Mouse (Mus musculus): ENCODE measurements around the gene Ppard. TPM values are rescaled to one million over a fixed set of nuclear protein-coding genes. Genes with fewer than 3 reads are reported as not detected.

The Ppard gene
- 1.5 and 1.6 TPM in 2 replicates for polyA plus RNA-seq (2015; fragmentation: Nextera tagmentation; extraction: Ambion mirVana)

DNA sequence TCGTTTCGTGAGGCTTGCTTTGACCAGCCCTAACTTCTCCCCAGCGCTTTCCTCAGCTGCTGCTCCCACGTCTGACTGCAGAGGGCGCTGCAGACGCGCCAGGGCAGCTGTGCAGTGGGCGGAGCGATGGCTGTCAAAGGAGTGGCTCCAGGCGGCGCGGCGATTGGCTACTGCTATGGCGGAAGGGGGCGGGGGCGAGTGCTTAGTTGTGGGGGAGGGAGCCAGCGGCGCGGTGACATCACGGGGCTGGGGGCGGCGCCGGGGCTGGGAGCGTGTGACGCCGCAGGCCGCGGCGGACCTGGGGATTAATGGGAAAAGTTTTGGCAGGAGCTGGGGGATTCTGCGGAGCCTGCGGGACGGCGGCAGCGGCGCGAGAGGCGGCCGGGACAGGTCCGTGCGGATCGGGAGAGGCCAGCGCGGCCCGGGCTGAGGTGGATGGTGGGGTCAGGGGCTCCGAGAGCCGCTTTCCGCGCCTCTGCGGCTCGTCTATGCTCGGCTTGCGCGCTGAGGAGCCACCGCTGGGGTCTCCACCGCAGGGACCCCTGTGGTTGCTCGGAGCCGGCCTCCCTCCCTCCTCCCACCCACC, at the start of gene Ppard:
TSS of gene Ppard (plus strand) at position 226 of the 586 bp plus-strand sequence.

DNA sequence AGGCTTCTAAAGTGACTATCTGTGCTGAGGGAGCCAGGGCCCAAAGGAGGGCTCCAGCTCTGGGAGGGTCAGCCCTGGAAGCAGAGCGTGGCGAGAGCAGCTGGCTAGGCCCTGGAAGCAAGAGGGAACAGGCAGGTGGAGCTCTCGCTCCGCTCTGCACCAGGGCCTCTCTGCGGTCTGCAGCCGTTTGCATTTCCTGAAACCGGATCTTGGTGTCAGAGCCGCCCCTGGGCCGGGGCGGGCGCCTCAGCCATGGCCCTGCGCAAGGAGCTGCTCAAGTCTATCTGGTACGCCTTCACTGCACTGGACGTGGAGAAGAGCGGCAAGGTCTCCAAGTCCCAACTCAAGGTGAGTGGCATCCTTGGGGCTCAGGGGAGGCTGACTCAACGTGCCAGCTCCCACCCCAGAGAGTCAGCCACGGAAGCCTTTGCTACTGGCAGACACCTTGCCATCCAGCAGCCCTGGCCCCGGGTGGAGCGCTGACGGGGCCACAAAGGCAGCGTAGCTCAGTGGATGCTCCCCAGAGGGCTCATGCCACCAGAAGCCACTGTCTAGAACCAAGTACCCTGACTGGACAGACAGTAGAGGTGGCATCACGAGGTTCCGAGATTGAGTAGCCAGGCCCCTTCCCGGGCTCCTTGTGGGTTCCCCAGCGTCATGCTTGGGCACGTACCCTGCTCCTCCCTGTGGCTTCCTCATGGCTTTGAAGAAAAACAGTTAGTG, 24.7 kb upstream of the Ppard start, which contains the start of gene Def6:
TSS of gene Def6 (plus strand) at position 188 of the 723 bp plus-strand sequence.

DNA sequence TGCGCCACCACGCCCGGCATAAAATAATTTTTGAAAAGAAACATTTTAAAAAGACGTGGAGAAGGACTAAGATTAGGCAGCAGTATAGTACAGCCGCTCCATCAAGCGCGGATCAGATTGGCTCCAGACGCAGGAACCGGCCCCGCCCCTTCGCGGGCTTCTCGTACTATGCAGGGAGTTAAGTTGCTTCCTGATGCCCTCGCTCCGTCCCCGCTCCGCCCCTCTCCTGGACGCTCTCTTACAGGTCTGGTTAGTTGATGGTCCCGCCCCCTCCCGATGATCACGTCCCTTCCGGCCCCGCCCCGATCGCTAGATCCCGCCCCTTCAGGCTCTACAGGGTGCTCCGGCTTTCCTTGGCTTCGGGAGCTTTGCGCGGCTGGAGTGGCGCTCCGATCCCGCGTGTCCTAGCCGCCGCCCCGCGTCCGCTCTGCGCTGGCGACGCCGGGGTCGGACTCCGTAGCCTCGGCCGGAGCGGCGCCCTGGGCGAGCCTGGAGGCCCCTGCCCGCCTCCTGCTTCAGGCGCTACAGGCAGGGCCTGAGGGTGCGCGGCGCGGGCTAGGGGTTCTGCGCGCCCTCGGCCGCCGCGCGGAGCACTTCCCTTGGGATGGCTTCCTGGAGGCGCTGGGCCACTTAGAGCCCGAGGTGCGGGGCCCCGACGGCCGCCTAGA, 80.8 kb downstream of the Ppard start, which contains the start of gene Fance:
TSS of gene Fance (plus strand) at position 308 of the 668 bp plus-strand sequence.

DNA sequence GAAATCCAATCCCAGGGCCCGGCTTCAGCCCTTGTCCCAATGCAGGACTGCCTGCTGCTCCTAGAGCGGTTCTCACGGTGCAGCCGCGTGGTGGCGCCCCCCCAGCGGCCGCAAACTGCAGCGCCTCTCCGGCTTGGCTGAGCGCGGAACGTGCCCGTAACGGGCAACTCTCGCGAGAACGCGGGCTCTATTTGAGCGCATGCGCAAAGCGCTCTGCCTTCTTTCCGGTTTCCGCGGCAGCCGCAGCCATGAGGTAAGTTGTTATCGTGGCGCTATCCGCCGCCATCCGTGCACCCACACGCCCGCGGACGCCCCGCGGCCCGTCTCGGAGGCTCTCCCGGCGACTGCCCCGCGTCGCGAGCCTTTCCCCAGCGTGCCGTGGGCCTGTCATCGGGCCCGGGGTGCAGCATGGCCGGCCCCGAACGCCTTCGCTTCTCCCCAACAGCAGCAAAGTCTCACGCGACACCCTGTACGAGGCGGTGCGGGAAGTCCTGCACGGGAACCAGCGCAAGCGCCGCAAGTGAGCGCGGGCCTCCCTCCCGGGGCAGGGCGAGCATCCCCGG, 95.9 kb downstream of the Ppard start, which contains the start of gene Rpl10a:
TSS of gene Rpl10a (plus strand) at position 106 of the 563 bp plus-strand sequence.

DNA sequence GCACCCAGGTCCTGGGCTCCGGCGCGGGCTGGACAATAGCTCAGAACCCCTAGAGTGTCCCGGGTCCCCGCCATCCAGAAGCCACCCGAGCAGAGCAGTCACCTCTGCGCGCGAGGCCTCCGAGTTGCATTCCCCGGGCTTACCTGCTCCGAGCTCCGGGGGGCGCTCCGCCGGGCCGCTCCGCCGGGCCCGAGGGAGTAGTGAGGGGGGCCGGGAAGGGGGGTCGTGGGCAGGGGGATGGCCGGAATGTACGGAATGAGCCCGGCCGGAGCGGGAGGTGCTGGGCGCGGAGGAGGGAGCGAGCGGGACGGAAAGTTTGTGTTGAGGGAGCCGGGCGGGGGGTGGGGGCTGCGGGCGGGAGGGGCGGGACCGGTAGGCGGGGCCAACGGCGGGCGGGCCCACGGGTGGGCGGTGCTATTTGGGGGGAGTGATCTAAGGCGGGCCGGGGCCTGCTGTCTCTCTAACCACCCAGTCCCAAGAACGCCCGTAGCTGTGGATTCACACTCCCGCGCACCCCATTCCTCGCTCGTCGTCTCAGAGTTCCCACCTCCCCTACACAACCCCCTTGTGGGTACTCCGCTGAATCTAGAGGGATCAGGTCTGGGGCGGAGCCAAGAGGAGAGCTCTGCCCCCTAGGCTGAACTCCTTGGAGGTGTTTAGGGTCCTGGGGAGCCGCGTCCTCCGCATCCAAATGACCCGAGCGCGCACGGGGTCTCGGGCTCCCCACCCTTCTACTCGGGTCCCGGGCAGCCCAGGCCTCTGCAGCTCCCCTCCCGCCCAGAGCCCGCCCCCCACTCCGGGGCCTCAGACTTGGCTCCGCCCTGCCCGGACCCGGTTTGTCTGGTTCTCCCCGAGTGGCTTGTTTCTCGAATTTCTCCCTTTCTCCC, 118.2 kb downstream of the Ppard start, which contains the start of gene Tead3:
TSS of gene Tead3 (minus strand) at position 352 of the 887 bp plus-strand sequence.

Other genes with a start within 250 kb of the Ppard start
- gene Tcp11, start 152.1 kb upstream of the Ppard start, polyA plus RNA-seq (2015; fragmentation: Nextera tagmentation; extraction: Ambion mirVana): 0.46 TPM in 2 replicates
- 0.29 and 0.30 TPM in 2 replicates for gene Scube3, start 90.6 kb upstream of the Ppard start, polyA plus RNA-seq (2015; fragmentation: Nextera tagmentation; extraction: Ambion mirVana)
- 8.0 and 9.5 TPM in 2 replicates for gene Zfp523, start 55.6 kb upstream of the Ppard start, polyA plus RNA-seq (2015; fragmentation: Nextera tagmentation; extraction: Ambion mirVana)
- 27.6 and 31.1 TPM in 2 replicates for gene Def6, start 24.9 kb upstream of the Ppard start, polyA plus RNA-seq (2015; fragmentation: Nextera tagmentation; extraction: Ambion mirVana)
- gene Fance, start 80.8 kb downstream of the Ppard start, polyA plus RNA-seq (2015; fragmentation: Nextera tagmentation; extraction: Ambion mirVana): 17.0 and 17.4 TPM in 2 replicates
- 605 and 646 TPM in 2 replicates for gene Rpl10a, start 95.8 kb downstream of the Ppard start, polyA plus RNA-seq (2015; fragmentation: Nextera tagmentation; extraction: Ambion mirVana)
- gene Tead3, start 118.1 kb downstream of the Ppard start, polyA plus RNA-seq (2015; fragmentation: Nextera tagmentation; extraction: Ambion mirVana): 2.9 and 3.8 TPM in 2 replicates
- 1.8 and 2.1 TPM in 2 replicates for gene Tulp1, start 132.5 kb downstream of the Ppard start, polyA plus RNA-seq (2015; fragmentation: Nextera tagmentation; extraction: Ambion mirVana)